Mouse (Mus musculus) small intestine, adult 2 months (tissue): Measurements from ENCODE around the gene Uchl1. TPM values are rescaled to one million over a fixed set of nuclear protein-coding genes. Genes with fewer than 3 reads are reported as not detected.

ENCODE experiments used
- H3K27ac ChIP-seq: fragments of 200-500 bp; 2 replicates; pipeline ENCODE4 v1.5.1; 2012; ENCODE audit warnings: low read depth, low read length, control low read depth, inconsistent platforms; ENCODE audit not compliant: insufficient read depth
- H3K27me3 ChIP-seq: fragments of 200-500 bp; 2 replicates; pipeline ENCODE4 v1.6.1; 2012; ENCODE audit warnings: mild to moderate bottlenecking, moderate library complexity, low read length, inconsistent platforms; ENCODE audit not compliant: control insufficient read depth, insufficient read depth
- H3K36me3 ChIP-seq: fragments of 200-500 bp; 2 replicates; pipeline ENCODE4 v1.6.1; 2012; ENCODE audit warnings: mild to moderate bottlenecking, low read length, control low read depth, inconsistent platforms; ENCODE audit not compliant: control insufficient read depth, insufficient read depth
- H3K4me1 ChIP-seq: fragments of 200-500 bp; 2 replicates; pipeline ENCODE4 v1.6.1; 2012; ENCODE audit warnings: low read length, inconsistent platforms, mixed read lengths; ENCODE audit not compliant: control insufficient read depth, insufficient read depth, insufficient read length
- H3K4me3 ChIP-seq: fragments of 200-500 bp; 2 replicates; pipeline ENCODE4 v1.5.1; 2012; ENCODE audit warnings: low read depth, mild to moderate bottlenecking, control low read depth, inconsistent platforms, low read length, moderate library complexity
- CTCF ChIP-seq: fragments of 200-500 bp; IDR thresholded peaks from 2 replicates; pipeline ENCODE4 v1.5.1; 2012; ENCODE audit warnings: low read depth, mild to moderate bottlenecking, control low read depth, inconsistent platforms, low read length, moderate library complexity, mixed read lengths; ENCODE audit not compliant: insufficient replicate concordance, insufficient read length; ENCODE audit errors: extremely low read depth
- POLR2A ChIP-seq: fragments of 200-500 bp; IDR thresholded peaks from 2 replicates; pipeline ENCODE4 v1.6.1; 2012; ENCODE audit warnings: low read depth, mild to moderate bottlenecking, control low read depth, inconsistent platforms, low read length, moderate library complexity
- WGBS: fragments of 180-500 bp; shearing (Covaris S2); methylation state at CpG from one replicate; pipeline ENCODE4 v1.1.7; 2018; 5-methylcytosine and 5-hydroxymethylcytosine counted together
- polyA plus RNA-seq: library from polyadenylated mRNA; depleted of rRNA; stranded (reverse); fragments of >200 nt; gene quantifications from 2 replicates; pipeline ENCODE4 v1.2.3, GENCODE M21; 2012; rRNA removed

Gene Uchl1
- 10.0 and 12.8 TPM in 2 replicates for polyA plus RNA-seq

DNA sequence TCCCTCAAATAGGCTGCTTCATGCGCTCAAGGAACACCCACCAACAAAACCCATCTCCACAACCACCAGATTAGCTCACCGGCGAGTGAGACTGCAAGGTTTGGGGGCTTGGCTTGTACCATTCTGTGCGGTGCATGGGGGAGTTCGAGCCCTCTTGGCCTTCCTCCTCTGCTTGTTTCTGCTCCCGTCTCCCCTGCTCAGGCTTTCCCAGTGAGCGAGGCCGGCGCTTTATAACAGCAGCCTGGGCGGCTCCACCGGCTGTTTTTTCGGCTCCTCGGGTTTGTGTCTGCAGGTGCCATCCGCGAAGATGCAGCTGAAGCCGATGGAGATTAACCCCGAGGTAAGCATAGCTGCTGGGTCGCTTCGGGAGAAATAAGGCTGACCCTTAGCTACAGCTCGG, at the start of gene Uchl1:
TSS of gene Uchl1 (plus strand) at position 109 of the 400 bp plus-strand sequence.
- Histone ChIP-seq H3K4me3 (peak within 1 kb of the TSS; percentile 55), H3K27ac (no peak within 1 kb of the TSS), H3K4me1 (peaks cover 6% of the 10 kb centered on the region), H3K36me3 (no peaks in the 10 kb centered on the region), H3K27me3 (peaks cover 23% of the 10 kb centered on the region)
- no peak for TF ChIP-seq POLR2A
- TF ChIP-seq CTCF: no peak
- WGBS: 1% methylated on average over 20 of the region's 20 CpGs

DNA sequence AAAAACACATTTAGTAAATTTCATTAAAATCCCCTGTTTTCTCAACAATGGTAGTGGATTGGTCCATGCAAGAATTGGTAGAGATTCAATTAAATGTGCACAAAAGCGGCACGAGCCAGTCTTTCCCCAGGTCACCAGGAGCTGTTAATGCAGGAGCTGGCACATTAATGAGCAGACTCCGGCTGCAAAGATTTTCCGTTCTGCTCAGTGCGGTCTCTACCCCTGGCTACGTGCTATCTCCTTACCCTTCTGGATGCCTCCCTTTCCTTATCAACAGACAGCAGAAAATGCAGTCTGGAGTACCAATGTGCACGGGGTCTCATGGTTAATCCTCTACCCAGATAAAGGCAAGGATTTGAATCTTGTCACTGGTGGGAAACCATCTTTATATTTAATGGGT, 48.1 kb upstream of the Uchl1 start:
- no peaks in the 10 kb centered on the region for H3K27me3 ChIP-seq
- H3K27ac ChIP-seq: no peak overlapping the region
- TF ChIP-seq CTCF: no peak
- no peak overlapping the region for H3K4me3 ChIP-seq
- H3K4me1 ChIP-seq: no peaks in the 10 kb centered on the region
- H3K36me3 ChIP-seq: no peaks in the 10 kb centered on the region
- WGBS: 58% methylated on average over 7 of the region's 7 CpGs

DNA sequence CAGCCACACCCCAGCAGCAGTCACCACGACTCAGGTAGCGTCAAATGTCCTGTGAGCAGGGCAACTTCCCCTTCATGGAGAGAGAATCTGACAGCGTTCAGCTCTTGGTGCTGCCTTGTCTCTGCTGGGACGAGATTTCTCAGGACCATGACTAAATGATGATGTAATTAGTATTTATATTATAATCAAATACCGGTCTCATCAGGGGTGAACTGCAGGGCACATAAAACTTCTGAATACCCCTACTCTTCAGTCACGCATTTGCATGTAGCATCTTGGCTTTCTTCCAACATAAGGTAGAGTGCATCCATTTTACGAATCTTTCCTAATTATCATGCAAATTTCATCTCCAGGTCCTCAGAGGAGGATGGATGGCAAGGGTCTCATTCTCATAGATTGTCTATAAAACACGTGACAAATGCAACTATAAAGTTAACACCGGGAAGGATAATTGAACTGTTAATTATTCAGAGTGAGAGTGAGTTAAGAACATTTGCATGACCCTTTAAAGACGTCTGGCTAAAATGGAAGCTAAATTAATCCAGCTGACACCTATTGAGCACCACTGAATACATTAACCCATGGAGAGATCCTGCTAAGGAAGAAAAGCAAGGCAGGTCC, 40.3 kb upstream of the Uchl1 start:
- Histone ChIP-seq H3K27ac (no peak overlapping the region), H3K4me1 (no peaks in the 10 kb centered on the region), H3K27me3 (no peaks in the 10 kb centered on the region), H3K4me3 (no peak overlapping the region), H3K36me3 (no peaks in the 10 kb centered on the region)
- no peak for TF ChIP-seq CTCF
- no peak for TF ChIP-seq POLR2A
- 59% methylated on average over 10 of the region's 10 CpGs for WGBS

DNA sequence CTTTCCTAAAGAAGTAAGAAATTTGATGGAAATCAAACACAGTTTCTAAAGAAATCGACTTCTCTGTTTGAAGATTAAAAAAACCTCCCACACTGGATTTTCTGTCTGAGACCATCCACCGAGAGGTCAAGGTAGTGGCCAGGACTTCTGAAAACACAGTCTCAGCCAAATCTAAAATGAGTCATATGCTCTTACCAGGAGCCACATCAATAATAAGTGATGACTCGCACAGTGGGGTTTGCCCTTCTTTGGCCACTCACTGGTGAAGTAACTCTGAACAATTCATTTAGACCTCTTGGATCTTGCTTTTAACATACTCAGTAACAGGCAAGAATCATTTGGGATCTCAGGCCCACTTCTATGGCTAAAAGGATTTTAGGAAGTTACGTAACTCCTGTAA, 33.7 kb upstream of the Uchl1 start:
- H3K36me3 ChIP-seq: no peaks in the 10 kb centered on the region
- no peaks in the 10 kb centered on the region for H3K27me3 ChIP-seq
- TF ChIP-seq POLR2A (no peak), CTCF (no peak)
- H3K4me3 ChIP-seq: no peak overlapping the region
- H3K27ac ChIP-seq: no peak overlapping the region
- WGBS: 88% methylated on average over 4 of the region's 4 CpGs
- no peaks in the 10 kb centered on the region for H3K4me1 ChIP-seq

DNA sequence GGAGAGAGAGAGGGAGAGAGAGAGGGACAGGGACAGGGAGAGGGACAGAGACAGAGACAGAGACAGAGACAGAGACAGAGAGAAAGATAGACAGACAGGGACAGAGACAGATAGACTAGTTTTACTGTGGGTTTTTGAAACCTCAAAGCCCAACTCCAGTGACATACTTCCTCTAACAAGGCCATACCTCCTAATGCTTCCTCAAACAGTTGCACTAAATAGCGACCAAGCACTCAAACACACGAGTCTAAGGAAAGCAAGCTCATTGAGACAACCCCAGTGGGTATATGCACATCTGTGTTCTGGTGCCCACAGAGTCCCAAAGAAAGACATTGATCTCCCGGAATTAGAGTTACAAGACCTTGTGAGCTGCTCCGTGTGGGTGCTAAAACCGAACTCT, 32.6 kb upstream of the Uchl1 start:
- Histone ChIP-seq H3K4me1 (no peaks in the 10 kb centered on the region), H3K27ac (no peak overlapping the region), H3K36me3 (no peaks in the 10 kb centered on the region), H3K4me3 (no peak overlapping the region), H3K27me3 (no peaks in the 10 kb centered on the region)
- TF ChIP-seq POLR2A (no peak), CTCF (no peak)
- WGBS: 74% methylated on average over 5 of the region's 5 CpGs

DNA sequence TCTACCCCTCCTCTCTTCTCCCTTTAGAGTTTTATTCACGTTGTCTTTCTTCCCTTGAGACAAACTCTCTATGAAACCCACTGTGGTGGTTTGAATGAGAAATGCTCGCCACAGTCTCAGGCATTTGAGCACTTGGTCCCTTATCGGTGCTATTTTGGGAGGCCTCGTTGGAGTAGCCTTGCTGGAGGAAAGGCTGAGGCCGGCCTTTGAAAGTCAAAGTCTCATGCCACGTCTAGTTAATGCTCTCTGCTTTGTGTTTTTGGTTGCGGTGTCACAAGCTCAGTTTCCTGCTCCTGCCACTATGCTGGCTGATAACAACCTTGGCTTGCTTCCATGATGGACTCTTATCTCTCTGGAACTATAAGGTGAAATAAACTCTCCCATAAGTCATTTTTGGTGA, 28.4 kb upstream of the Uchl1 start:
- no peaks in the 10 kb centered on the region for H3K36me3 ChIP-seq
- WGBS: 29% methylated on average over 7 of the region's 7 CpGs
- TF ChIP-seq POLR2A (no peak), CTCF (no peak)
- no peak overlapping the region for H3K27ac ChIP-seq
- H3K4me3 ChIP-seq: no peak overlapping the region
- H3K27me3 ChIP-seq: no peaks in the 10 kb centered on the region
- H3K4me1 ChIP-seq: no peaks in the 10 kb centered on the region

DNA sequence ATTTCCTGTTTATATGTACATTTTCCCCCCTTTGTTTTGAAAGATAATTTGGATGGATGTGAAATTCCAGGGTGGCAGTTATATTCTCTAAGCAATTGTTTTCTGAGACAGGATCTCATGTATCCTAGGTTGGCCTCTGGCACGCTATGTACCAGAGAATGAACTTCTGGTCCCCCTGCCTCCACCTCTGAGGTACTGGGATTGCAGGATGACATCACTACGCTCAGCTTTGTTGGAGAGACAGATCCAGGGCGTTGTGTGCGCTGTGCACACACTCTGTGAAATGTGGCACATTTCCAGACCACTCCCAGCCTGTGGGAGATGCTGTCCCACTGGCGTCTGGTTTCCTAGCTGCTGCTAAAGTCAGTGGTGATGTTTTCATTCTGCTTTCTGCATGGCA, 21.7 kb upstream of the Uchl1 start:
- H3K27ac ChIP-seq: no peak overlapping the region
- 28% methylated on average over 5 of the region's 5 CpGs for WGBS

More for the DNA sequence above, 21.7 kb upstream of the Uchl1 start:
- H3K4me3 ChIP-seq: no peak overlapping the region
- H3K27me3 ChIP-seq: no peaks in the 10 kb centered on the region
- no peaks in the 10 kb centered on the region for H3K36me3 ChIP-seq
- TF ChIP-seq CTCF (no peak), POLR2A (no peak)
- no peaks in the 10 kb centered on the region for H3K4me1 ChIP-seq
